Mouse (Mus musculus): Measurements from ENCODE around the gene Saa4.
"Not testable (repeated sequence)": the region's sequence is repeated elsewhere in the genome, so short reads cannot be mapped to it uniquely, and the experiment has no call there.

Saa4 gene

DNA sequence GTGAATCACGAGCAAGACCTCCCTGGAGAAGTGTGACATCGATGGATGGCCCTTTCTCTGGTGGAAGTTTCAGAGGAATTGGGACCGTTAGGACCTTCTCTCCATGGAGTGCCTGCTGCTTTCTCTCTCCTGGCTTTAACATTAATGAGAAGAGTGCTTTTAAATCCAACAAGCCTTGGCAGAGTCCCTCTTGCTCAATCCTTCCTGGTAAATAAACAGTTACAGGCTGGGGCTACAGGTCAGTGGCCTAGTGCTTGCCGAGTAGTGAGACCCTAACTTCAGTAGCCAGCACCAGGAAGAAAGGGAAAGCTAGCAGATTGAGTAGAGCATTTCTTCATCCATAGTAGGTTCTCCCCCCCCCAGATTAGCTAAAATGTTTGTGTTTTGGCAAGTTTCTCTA lies at the start of gene Saa4:
Saa4 (minus strand) TSS at position 146 of the 400 bp plus-strand sequence.
- no peak for DNase-seq (ENCODE audit: low read depth in 2 of 2, low spot score in 2 of 2)

DNA sequence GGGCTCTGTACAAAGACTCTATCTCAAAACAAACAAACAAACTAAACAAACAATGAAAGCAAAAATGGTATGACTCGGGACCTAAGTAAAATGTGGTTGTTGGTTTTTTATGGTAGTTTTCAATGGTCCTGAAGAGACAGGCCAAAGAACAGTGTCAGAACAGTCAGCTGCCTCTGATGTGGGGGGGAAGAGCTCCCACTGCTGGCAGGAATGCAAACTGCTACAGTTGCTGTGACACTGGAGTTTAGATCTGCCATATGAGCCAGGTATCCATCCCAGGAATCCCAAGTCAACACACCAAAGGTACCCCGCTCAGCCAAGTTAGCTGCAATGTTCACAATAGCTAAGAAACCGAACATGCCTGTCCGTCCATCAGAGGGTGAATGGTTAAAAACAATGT lies 38.3 kb upstream of the Saa4 start:
- DNase-seq (ENCODE audit: low read depth in 2 of 2, low spot score in 2 of 2): peak; percentile 2 to 14

DNA sequence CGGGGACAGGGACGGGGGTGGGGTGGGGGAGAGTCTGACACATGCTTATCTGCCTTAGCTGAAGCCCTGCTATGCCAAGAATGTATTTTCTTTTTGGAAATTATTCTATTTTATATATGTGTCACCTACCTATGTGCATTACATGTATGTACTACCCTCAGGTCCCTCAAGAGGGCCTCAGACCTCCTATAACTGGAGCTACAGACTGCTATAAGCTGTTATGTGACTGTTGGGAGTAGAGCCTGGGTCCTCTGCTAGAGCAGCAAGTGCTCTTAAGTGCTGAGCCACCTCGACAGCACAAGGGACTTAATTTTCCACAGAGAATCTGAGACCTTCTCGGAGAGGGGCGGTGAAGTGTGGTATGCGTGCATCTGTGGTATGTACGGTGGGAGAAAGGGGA lies 36.0 kb upstream of the Saa4 start:
- no peak for DNase-seq (ENCODE audit: low read depth in 2 of 2, low spot score in 2 of 2)

GRCm38 (mm10) chr7:46767371-46767770 lies 35.0 kb upstream of the Saa4 start:
- DNase-seq (ENCODE audit: low read depth in 2 of 2, low spot score in 2 of 2): no peak

DNA sequence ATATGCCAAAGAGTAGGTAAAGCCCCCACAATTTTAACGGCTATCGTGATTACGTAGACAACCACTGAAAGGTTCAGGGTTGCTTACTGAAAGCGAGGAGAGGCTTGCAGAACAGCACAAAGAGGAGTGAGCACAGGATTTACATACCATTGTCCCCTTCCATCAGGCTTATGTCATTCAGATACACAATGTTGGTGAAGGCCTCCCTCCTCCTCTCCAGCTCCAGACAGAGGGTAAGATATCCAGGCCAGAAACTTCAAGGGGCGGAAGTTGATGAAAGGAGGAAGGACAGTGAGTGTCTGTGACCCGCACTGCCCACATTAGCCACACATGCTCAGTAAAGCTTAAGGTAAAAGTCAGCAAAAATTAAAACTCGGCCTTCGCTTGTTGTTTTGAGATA lies 32.3 kb upstream of the Saa4 start:
- no peak for DNase-seq (ENCODE audit: low read depth in 2 of 2, low spot score in 2 of 2)

DNA sequence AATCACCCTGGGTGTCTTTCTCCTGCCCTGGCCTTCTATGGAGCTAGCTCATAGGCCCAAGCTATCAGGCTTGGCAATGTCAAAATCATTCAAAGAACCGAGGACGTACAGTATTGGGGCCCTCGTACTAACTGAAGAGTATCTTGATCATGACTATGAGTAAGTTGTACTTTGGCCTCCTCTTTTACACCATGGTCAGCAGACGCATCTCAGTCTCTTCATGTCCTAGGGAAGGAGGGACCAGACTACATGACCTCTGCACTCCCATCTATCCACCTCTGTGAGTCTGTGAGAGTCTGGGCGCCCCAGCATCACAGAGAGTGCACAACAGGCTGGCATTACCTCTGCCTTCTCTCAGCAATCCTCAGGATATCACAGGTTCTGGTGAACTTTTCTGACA lies 30.2 kb upstream of the Saa4 start:
- DNase-seq (ENCODE audit: low read depth in 2 of 2, low spot score in 2 of 2): no peak

DNA sequence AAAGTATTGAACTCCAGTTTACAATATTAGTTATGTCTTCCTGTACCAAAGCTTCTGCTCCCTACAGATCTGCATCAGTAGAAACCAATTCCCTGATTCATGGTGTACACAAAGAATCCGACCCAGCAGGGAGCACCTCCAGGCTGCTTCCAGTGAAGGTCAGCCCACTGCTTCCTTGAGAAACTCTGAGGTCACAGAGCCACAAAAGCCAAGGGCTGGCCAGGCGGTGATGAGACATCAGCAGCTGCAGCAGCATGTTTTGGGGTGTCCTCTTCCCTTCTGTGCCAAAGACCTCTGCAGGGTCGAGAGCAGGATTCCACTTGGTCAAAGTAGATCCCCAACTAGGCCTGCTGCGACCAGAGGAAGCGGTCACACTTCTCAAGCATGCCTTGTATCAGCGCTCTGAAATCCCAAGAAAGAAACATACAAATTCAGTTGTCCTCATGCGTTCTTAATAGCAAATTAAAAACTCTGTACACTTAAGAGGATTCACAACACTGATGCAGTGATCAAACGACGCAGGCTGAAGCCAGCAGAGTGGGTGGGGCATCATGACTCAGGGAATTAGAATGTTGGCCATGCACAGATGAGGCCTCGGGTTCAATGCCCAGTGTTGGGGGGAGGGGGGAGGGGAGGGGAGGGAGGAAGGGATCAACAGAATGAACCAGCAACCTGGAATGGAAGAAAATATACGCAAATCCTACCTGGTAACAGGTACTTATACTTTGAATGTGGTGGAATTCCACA lies 28.8 kb upstream of the Saa4 start:
- no peak for DNase-seq (ENCODE audit: low read depth in 2 of 2, low spot score in 2 of 2)

- no peak for DNase-seq (ENCODE audit: low read depth in 2 of 2, low spot score in 2 of 2)
These were observed 19.1 kb upstream of the Saa4 start, which contains the start of gene Saa2 for GRCm38 (mm10) chr7:46751490-46751889. TSS of gene Saa2 (plus strand) at chr7:46751790.

- DNase-seq (ENCODE audit: low read depth in 2 of 2, low spot score in 2 of 2): no peak
These were observed 16.1 kb upstream of the Saa4 start for GRCm38 (mm10) chr7:46748459-46748858.

DNA sequence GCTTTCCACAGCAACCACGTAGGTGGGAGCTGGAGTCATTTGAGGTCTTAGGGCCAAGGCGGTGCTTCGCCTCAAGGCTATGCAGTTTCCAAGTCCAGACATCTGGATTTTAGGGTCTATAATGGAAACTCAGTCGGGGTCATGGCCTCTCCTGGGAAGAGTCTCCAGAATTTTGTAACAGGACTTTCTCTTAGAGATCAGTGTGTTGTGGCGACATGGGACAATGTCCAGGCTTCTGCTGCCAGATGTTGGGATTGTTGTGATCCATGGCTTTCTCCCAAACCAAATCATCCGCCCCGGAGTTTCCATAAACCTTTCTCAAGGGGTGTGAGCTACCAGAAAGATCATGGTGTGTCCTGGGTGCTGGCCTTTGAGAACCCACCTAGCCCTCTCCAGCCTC lies 14.0 kb upstream of the Saa4 start:
- DNase-seq (ENCODE audit: low read depth in 2 of 2, low spot score in 2 of 2): no peak

- DNase-seq (ENCODE audit: low read depth in 2 of 2, low spot score in 2 of 2): no peak
These were observed 13.4 kb upstream of the Saa4 start for GRCm38 (mm10) chr7:46745816-46746215.

GRCm38 (mm10) chr7:46742880-46743279 lies 10.5 kb upstream of the Saa4 start, which contains the start of gene Saa1:
TSS of gene Saa1 (minus strand) at chr7:46742980.
- not testable (repeated sequence) for DNase-seq (ENCODE audit: low read depth in 2 of 2, low spot score in 2 of 2)

DNA sequence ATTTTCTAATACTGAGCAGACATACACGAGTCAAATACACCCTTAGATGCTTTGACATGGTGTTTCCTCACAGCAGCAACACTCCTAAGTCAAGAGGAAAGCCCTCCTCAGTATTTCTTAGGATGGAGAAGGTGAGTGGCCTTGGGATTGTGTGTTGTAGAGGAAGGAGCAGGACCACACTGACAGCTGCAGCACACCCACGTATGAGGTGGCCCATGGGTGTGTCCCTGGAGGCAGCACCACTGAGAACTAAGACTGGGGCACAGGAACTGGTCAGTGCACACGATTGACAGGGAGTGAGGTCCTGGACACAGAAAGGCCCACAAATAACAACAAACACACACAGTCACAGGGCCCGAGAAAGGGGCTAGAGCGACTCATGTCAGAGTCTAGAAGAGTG lies 7.6 kb upstream of the Saa4 start:
- not testable (repeated sequence) for DNase-seq (ENCODE audit: low read depth in 2 of 2, low spot score in 2 of 2)

- DNase-seq (ENCODE audit: low read depth in 2 of 2, low spot score in 2 of 2): no peak
These were observed 6.4 kb upstream of the Saa4 start for GRCm38 (mm10) chr7:46738561-46739460.

- no peak for DNase-seq (ENCODE audit: low read depth in 2 of 2, low spot score in 2 of 2)
These were observed 2.6 kb upstream of the Saa4 start for GRCm38 (mm10) chr7:46734983-46735382.

DNA sequence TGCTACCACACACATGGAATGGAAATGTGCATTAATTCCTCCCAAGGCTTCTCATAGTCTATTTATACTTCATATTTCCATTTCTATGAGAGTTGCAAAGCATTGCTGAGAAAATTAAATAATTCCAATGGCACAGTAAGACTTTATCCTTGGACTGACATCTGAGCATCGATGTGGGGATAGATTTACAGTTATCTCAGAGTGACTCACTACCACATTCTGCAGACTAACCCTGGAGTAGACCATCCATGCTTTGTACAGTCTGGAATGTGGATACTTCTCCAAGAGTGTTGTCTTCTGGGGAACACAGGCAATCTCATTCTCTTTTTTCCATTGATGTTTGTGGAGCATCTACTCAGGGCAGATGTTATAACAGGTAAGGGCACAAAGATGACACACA lies 4.8 kb downstream of the Saa4 start:
- DNase-seq (ENCODE audit: low read depth in 2 of 2, low spot score in 2 of 2): no peak

DNA sequence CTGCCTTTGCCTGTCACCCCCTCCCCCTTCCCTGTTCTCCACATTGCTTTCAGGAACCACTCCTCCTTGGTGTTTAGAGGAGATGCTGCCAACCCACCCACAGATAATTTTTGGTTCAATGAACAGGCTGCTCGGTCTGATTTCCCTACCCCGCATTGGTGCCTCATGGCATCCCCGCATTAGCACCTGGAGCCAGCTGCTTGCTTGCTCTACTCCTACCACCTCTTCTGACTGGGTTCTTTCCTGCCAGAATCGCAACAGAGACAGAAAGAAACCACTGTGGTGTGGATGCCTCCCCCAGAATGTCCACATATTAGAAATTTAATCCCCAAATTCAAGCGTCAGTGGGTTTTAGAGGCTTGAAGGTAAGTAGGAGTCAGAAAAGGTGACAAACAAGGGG lies 8.0 kb downstream of the Saa4 start:
- DNase-seq (ENCODE audit: low read depth in 2 of 2, low spot score in 2 of 2): no peak

DNA sequence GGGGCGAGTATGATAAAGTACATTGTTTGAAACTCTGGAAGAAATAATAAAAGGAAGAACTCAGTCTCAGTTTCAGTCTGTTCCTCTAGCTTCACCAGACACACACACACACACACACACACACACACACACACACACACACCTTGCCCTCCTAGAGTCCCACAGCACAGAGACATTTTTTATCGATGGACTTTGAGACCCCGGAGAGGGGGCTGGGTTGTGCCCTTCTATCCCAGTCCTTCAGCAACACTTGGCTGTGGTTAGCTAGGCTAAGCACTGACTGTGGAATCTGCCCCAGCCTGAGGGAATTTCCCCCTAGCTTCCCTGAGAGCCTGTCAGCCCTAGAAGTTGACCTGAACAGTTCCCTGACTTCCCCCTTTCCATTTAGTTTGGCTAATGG lies 8.6 kb downstream of the Saa4 start:
- DNase-seq (ENCODE audit: low read depth in 2 of 2, low spot score in 2 of 2): no peak

GRCm38 (mm10) chr7:46723354-46723753 lies 9.0 kb downstream of the Saa4 start:
- no peak for DNase-seq (ENCODE audit: low read depth in 2 of 2, low spot score in 2 of 2)

- DNase-seq (ENCODE audit: low read depth in 2 of 2, low spot score in 2 of 2): no peak
These were observed 11.9 kb downstream of the Saa4 start for GRCm38 (mm10) chr7:46720460-46720859.

GRCm38 (mm10) chr7:46719526-46719925 lies 12.9 kb downstream of the Saa4 start:
- DNase-seq (ENCODE audit: low read depth in 2 of 2, low spot score in 2 of 2): no peak

GRCm38 (mm10) chr7:46718591-46719270 lies 13.7 kb downstream of the Saa4 start:
- no peak for DNase-seq (ENCODE audit: low read depth in 2 of 2, low spot score in 2 of 2)

All from CD8-positive naive resting alpha-beta T cell, adult 2 months (primary cell).